Mouse (Mus musculus) thymus, postnatal 25 days (tissue): ENCODE results near the gene Dct.

Experiments
- DNase-seq: peaks from one replicate; pipeline ENCODE4 v3.0.0; 2022

Gene Dct

DNA sequence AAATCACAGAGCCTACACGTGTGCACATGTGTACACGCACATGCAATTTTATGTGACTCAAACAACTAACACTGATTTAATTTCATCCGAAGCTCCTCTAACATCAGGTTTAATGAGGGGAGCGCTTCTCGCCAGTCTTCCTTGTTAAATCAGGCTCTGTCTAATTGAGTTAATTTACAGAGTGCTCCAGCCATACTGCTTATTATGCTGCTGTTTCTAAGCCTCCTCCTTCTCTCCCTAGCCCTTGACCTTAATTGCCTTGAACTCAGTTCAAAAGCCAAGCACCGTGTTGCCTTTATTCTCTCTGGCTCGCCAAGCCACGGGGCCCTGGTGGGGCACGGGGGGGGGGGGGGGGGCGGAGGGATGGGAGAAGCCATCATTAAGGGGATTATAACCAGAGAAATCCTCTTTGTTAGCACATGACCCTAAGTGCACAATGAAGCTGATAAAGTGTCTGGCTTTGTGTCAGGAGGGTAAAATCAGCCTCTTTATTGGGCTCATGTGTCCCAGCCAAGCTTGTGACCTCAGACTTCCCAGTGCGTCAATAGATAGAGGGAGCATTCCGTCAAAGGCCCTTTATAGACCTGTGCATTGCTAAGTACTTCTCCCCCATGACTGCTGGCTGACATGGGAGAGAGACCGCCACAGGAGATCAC is at the start of gene Dct:
TSS of gene Dct (minus strand) at position 270 of the 656 bp plus-strand sequence.
- DNase-seq, result no peak

GRCm38 (mm10) chr14:118101227-118101990 is 49.4 kb upstream of the Dct start:
- no peak for DNase-seq

DNA sequence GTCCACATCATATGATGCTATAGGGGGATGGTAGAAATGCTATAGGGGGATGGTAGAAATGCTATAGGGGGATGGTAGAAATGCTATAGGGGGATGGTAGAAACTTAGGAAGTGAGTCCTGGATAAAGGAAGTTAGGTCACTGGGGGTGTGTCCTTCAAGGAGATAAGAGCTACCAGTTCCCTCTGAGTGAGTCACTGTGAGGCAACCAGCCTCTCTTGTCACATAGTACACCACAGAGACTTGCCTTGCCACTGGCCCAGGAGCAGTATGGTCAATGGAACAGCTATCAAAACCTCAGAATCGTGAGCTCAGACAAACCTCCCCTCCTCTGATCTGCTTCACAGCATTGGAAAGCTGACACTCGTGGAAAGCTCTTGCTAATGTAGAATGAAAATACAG is 46.2 kb upstream of the Dct start:
- no peak for DNase-seq

DNA sequence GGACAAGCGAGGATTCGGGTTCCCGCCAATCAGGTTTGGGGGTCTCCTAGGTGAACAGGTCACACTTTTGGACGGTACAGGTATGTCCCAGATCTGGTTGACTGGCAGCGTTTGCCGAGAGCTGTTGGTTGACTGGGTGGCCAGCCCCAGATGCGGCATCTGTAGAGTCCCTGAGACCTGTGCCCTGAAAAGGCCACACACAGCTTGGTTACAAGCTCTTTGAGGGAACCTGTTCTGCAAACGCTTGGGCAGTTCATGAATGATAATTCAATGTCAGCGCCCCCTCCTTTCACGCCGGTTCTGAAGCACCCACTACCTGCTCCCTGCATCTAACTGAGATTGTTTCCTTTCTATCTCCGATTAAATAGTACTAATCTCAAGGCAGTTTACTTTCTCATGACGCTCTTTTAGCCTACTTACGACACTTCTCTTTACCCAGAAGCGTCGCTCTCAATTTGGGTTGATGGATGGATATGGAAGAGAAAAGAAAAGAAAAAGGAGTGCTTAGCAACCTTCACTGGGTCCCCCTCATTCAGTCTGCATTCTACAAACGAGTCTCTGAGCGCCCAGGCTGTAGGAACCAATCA is 37.9 kb upstream of the Dct start:
- no peak for DNase-seq

DNA sequence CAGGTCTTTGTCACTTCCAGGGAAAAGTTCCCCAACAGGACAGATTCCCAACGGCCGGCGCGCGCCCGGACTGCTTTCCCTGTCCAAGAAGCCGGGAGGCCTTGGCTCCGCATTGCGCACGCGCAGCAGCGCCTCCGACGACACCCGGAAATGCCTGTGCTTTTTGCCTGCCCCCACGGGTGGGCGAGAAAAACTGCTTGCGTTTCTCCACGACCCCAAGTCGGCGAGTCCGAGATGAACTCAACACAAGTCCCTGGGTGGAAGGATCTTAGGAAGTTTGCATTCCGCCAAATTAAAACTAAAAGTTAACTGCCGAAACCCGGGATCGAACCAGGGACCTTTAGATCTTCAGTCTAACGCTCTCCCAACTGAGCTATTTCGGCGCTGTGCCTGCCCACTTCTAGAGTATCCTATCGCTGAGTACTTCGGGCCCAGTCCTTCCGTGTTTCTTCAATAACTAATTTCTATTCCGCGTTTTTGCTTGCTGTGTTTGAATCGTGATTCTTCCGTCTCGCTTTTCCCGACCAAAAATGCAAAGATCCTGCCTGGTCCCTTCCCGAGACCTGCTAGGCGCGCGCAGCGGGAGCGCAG is 37.3 kb upstream of the Dct start:
- peak; percentile 91 for DNase-seq

- no peak for DNase-seq
These were observed 36.6 kb upstream of the Dct start for GRCm38 (mm10) chr14:118088437-118089207.

GRCm38 (mm10) chr14:118086271-118087035 is 34.4 kb upstream of the Dct start:
- no peak for DNase-seq

DNA sequence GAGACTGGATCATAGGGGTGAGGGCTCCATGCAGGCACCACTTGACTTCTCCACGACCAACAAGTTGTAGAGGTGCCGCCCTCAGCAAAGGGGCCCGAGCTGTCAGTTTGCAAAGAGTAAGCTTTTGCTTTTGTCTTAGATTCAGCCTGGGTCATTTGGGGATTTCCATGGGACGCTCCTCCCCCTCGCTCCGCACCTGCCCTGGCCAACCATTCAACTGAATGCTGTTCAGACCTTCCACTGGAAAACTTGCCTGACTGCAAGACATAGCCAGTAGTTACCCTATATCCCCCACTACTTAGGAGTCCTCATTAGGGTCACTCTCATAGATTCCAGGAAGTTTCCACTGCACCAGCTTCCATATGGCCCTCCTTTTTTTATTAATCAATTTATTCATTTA is 31.8 kb upstream of the Dct start:
- no peak for DNase-seq

- DNase-seq, result no peak
These were observed 28.6 kb upstream of the Dct start for GRCm38 (mm10) chr14:118080606-118081005.

DNA sequence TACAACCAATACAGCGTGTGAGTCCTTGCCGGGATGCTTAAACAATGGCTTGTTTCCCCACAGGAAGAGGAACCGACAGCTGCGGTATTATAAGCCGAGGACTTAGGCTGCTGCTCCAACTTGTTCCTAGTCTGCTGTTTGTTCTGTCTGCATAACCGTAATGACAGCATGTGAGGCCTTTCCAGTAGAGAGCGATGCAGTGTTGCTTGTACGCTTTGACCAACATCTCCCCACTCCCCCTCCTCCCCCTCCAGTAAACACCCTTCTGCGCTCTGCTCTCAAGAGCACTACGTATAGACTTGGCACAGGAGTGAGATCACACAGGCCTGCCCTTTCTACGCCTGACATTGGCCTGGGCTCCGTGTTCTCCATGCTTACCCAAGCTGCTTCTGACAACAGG is 18.1 kb upstream of the Dct start:
- no peak for DNase-seq

GRCm38 (mm10) chr14:118069439-118070079 is 17.5 kb upstream of the Dct start:
- no peak for DNase-seq

GRCm38 (mm10) chr14:118061766-118062432 is 9.9 kb upstream of the Dct start:
- no peak for DNase-seq

DNA sequence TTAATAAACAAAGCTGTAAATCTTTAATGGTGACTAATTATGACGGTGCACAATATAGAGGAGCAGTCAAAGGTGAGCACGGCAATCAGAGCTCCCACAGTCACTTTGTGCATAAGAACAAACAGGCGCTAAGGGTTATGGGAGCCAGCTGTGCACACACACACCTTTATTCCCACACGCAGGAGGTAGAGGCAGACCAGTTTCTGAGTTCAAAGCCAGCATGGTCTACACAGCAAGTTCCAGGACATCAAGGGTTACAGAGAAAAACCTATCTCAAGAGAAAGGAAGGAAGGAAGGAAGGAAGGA is 6.5 kb upstream of the Dct start:
- no peak for DNase-seq

DNA sequence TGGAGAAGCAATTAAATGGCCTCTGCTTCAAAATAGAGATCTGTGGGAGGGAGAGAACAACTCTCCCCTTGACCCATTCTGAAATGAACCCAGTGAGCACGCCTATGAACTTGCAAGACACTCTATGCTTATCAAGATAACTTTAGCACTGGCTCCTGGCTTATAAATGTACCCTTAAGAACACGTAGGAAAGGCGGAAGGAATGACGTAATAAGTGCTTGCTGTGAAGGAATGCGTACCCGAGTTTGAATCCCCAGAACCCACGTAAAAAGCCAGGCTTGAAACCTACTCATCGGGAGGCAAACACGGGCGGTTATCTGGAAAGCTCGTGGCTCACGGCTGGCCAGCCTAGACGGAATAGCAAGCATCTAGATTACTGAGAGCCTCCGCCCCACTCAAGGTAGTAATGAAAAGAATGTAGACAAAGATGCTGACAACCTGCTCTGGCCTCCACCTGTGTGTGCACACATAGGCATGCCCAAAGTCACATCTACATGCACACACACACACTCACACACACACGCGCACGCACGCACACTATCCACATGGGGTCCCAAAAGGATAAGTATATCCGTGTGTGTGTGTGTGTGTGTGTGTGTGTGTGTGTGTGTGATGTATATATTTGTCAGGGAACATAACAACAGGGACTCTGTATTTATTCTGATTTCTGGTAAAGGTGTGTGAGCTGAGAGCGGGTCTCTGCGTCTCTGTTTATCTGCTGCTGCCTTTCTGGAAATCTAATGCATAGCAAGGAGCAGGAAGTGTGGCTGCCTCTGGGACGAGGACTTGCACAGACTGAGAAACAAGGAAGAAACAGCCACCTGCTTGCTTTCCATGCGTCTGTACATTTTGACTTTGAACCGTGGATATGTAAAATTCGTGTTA is 5.9 kb upstream of the Dct start:
- no peak for DNase-seq

DNA sequence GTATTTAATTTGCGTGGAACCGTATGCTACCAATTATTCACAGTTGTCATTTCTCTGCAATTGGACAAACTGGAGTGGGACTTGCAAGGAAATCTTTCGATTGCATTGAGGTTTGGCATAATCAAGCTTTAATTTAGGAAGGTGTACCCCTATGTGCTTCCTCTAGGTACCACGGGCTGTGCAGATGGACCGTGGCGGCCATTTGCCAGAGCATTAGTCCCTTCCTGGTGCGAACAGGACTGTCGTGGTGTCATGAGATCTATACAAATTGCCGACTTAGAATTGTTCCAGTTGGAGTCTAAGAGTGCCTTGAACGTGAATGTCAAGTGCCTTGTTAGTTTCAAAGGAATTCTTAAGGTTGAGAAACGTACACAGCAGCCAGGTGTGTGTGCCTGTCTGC is 726 bp upstream of the Dct start:
- no peak for DNase-seq

GRCm38 (mm10) chr14:118051396-118051795 is 648 bp downstream of the Dct start:
- DNase-seq, result no peak

DNA sequence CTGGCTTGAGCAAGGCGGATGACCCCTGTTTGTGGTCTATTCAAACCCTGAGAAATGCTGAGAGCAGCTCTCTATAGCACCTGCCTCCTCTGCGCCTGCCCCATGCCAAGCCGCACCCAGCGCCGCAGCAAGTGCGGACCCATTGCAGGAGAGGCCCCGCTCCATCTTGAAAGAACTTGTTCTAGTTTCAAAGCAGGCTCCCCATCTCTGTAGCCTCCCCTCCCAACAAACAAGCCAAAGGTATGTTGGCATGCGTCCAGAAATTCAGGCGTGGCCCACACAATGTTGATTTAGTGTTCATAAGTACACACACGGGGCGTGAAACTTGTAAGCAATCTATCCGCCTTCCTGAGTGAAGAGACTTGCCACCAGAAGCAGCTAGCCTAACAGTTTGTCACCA is 1.1 kb downstream of the Dct start:
- DNase-seq, result no peak

DNA sequence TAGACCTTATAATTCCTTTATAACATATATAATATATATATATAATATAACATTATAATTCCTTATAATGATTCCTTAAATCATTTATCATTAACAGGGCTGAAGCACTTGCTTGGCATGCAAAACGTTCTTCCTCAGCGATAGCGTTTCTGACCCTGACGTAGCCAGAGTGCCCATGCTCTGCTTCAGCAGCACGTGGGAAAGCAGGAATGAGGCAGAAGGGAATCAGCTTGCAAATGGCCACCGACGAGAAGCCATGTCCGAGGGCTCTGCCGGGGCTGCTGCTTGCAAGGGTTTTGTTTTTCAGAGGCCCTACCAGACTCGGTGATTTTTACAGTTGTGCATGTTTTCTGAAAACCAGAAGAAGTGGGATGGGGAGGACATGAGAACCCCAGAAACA is 1.6 kb downstream of the Dct start:
- no peak for DNase-seq

GRCm38 (mm10) chr14:118049648-118050238 is 2.3 kb downstream of the Dct start:
- DNase-seq, result no peak

GRCm38 (mm10) chr14:118042963-118043362 is 9.1 kb downstream of the Dct start:
- DNase-seq, result no peak
